Mouse (Mus musculus) yolk sac, embryonic 10.5 days (tissue): ENCODE results near the gene Uhrf1.
"Not testable (repeated sequence)": the region's sequence is repeated elsewhere in the genome, so short reads cannot be mapped to it uniquely, and the experiment has no call there.

ENCODE experiments used
- DNase-seq: peaks from one replicate; pipeline ENCODE4 v3.0.0-alpha.2; 2017; ENCODE audit warnings: low spot score

Uhrf1 gene

DNA sequence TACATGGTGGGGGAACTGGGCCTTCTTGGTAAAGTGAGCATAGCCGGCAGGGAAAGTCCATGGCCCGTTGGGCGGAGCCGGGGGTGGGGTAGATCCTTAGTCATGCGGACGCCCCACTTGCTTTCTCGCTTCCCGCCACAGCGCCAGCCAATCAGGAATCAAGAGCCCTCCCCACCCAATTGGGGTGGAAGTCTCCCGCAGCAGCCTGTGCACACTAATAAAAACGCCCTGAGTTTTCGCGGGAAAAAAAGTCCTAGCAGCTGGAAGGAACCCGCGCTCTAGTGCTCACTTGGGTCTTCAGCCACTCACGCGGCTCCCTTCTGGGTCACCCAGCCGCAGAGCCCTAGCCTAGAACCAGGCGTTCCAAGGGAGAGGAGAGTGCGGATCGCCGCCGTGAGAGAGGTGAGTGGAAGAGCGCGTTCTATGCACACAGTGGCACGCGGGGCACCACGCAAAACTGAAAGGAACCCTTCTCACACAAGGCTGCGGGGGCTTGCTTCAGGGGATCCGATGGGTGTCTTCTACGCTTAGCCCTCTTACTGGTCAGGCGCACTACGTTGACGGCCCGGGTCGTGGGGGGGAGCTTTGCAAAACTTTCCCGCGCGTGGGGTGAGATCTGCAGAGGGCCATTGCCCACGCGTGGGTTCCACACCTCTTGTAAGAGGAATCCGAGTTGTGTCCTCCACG, at the start of gene Uhrf1:
Gene Uhrf1 (plus strand): TSS at position 162 of the 687 bp plus-strand sequence.
- peak; percentile 97 for DNase-seq

DNA sequence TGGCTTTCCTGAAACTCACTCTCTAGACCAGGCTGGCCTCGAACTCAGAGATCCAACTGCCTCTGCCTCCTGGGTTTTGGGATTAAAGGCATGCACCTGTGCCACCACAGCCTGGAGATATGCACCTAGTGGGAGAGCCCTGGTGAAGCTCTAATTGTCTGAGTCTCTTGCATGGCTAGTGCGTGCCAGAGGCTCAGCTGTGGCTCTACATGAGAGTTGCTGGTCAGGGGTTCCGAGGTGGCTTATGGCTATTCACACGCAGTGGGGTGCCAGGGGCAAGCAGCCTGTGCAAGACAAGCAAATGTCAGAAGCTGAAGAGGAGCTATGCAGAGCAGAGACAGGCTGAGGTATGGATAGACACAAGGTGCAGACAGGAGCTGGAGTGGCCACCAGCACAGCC, 48.4 kb upstream of the Uhrf1 start:
- DNase-seq = no peak

DNA sequence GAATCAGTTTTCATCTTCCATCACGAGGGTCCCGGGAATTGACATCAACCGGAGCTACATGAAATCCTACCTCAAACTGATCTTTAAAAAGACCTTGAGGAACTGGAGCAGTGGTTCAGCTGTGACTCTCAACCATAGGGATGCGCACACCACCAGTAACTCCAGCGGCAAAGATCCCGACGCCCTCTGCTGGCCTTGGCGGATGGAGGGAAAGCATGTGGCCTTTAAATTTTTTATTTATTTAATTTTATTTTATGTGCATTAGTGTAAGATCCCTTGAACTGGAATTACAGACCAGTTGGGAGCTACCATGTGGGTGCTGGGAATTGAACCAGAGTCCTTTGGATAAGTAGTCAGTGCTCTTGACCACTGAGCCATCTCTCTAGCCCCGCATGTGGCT, 47.7 kb upstream of the Uhrf1 start:
- no peak for DNase-seq

DNA sequence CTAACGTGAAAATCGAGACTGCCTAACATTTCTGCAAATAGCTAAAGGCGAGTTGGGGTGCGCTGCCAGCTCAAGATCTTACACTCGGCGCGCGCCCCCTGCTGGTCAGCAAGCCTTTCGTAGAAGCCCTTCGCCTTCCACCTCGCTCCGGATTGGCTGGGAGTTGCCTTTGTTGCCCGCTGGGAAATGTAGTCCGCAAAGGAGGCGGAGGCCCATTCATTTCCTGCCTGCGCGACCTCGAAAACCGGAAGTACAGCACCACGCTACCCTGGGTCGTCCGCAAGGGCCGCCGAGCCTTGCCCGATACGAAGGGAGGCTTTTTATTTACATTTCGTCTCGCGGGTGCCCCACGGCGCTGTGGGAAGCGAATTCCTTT, 47.3 kb upstream of the Uhrf1 start:
- DNase-seq = peak; percentile 98

DNA sequence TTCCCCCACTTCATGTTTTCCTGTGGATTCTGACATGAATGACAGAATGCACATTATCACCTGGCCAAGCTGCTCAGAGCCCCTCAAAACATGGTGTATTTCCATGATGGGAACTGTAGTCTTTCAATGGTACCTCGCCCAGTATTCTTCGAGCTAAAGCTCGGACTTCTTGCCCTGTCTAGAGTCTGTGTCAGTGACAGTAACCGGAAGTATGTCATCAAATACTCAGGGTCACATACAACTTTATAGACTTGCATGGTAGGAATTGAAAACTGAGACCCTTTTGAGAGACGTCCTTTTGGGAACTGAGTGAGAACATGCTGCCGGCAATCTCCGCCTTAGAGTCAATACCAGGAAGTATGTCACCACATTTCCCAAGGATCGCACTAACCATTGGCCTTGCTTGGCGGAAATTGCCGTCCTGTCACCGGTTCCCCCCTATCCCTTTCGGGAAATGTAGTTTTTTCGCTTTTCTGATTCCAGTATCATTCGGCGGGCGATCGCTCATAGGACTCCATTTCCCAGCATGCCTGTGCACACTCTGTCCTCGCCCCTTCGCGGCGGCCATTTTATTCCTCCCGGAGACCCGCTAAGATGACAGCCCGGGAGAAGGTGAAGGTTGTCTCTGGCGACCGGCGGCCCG, 46.8 kb upstream of the Uhrf1 start, which contains the start of gene Fem1a:
Gene Fem1a (plus strand): TSS at position 572 of the 643 bp plus-strand sequence.
- DNase-seq = peak; percentile 97

DNA sequence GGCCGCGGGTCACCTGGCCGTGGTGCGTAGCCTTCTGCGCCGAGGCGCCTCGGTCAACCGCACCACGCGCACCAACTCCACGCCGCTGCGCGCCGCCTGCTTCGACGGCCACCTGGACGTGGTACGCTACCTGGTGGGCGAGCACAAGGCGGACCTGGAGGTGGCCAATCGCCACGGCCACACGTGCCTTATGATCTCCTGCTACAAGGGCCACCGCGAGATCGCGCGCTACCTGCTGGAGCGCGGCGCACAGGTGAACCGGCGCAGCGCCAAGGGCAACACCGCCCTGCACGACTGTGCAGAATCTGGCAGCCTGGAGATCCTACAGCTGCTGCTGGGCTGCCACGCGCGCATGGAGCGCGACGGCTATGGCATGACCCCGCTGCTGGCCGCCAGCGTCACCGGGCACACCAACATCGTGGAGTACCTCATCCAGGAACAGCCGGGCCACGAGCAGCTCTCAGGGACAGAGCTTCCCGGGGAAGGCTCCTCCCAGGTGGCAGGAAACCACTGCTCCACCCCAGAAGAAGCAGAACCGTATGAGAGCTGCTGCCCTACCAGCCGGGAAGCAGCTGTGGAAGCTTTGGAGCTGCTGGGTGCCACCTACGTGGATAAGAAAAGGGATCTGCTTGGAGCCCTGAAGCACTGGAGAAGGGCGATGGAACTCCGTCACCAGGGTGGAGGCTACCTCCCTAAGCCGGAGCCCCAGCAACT, 45.8 kb upstream of the Uhrf1 start:
- DNase-seq = no peak

DNA sequence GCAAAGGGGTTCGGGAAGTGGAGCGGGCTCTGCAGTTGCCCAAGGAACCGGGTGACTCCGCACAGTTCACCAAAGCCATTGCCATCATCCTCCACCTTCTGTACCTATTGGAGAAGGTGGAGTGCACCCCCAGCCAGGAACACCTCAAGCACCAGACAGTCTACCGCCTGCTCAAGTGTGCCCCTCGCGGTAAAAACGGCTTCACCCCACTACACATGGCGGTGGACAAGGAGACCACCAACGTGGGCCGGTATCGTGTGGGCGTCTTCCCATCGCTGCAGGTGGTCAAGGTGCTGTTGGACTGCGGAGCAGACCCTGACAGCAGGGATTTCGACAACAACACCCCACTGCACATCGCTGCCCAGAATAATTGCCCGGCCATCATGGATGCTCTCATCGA, 44.9 kb upstream of the Uhrf1 start:
- DNase-seq = not testable (repeated sequence)

DNA sequence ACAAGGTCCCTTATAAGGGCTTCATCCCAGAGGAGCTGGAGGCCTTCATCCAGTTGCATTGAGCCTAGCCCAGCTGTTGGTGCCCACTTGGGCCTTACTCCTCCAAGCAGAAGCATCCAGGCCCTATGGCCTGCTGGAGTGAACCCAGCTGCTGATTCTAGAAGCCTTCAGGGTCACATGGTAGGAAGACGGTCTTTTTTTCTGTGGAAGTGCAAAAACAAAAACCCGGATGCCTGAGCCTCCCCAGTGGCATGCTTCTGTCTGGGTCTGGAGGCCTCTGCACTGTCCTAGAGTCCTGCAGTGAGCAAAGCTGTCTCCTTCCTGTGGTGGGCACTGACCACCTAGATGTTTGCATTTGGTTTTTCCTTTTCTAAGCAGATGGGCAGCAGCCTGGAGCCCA, 44.3 kb upstream of the Uhrf1 start:
- not testable (repeated sequence) for DNase-seq

DNA sequence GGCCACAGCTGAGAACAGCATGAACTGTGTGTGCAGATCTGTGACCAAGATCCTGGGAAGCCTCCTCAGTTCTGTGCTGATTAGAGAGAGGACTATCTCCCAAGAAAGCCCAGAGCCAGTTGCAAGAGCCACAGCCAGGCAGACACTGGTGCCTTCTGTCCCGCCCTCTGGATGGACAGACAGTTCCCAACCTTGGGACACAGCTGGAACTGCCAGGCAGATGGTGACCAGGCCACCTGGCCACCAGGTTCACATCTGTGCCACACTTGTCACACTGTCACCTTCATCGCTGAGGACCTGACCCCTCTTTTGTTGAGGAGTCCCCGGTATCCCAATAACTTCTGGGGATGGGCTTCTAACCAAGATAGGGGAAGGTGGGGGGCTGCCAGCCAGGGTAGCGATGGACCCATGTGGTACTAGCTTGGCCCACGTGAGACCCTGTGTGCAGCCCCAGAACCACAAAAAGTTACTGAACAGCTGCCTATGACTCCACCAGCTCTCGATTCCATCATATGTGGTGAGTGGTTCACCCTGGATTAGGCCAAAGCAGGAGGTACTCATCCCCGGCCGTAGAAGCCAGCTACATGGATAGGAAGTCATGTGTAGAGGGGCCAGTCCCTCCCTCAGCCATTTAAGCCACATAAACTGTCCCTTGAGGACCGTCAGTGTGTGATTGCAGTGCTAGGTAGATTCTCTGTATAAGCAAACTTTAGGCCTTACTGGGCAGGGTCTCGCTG, 43.7 kb upstream of the Uhrf1 start:
- no peak for DNase-seq

DNA sequence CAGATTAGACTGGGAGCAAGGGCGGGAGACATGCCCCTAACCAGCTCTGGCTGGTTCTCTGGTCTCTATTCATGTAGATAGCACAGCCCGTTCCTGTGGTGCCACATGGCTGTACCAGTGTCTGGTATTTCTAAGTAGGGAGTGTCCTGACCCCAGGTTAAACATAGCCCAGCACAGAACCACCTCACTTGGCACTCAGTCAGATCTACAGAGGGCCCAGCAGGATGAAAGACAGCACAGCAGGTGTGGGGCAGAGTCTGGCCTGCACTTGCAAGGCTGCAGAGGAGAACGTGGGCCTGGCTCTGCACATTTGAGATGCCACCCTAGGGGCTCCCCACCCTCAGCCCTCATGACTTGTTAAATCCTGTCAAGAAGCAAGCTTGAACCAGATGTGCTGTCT, 42.0 kb upstream of the Uhrf1 start:
- no peak for DNase-seq

DNA sequence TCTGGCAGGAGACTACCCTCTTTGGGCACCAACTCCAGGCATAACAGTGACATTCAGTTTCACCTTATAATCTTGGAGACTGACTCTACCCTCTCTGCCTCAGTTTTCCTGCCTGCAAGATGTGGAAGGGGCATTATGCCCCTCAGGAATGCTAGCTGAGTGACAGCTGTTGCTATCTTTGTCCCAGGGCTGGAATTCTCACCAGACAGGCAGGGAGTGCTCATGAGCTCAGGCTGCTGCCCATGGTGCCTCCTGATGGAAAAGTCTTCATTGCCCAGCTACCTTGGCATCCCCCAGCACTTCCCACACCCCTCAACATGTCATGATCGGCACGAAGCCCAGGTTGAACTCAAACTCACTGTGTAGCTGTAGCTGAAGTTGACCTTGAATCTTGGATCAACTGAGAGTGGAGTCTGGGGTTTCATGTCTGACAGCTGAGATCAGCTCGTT, 40.5 kb upstream of the Uhrf1 start:
- DNase-seq = no peak

DNA sequence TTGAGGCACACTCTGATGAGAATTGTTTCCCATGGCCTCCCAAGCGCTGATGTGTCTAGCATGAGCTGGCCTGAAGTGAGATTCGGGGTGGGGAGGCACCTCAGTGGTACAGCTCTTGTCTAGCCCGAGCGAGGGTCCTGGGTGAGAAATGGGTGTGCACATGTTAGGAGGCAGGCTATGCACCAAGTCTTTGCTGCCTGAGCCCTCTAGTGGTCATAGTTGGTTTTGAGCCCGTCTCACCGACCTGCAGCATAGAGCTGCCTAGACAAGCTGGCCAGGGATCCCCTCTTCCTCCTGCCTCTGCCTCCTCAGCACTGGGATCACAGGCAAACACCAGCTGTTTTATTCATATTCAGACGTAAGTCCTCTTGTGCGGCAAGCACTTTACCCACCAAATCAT, 39.1 kb upstream of the Uhrf1 start:
- DNase-seq = peak; percentile 73

DNA sequence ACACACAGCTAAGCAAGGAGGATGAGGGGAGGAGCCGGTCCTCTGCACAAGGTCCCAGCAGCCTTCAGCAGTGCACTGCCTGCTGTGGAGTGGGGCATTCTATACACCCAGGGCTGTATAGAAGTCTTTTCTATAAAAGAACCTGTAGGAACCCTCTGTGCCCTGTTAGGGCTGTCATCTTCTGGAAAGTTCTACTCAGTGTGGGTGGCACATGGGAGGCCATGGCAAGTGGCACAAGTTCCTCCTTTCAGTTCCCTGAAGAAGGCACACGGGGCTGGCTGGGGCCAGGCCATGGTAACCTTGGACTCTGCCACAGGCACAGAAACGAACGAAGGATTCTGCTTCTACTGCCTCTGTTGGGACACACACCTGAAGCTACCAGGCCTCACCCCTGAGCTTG, 38.1 kb upstream of the Uhrf1 start:
- no peak for DNase-seq

DNA sequence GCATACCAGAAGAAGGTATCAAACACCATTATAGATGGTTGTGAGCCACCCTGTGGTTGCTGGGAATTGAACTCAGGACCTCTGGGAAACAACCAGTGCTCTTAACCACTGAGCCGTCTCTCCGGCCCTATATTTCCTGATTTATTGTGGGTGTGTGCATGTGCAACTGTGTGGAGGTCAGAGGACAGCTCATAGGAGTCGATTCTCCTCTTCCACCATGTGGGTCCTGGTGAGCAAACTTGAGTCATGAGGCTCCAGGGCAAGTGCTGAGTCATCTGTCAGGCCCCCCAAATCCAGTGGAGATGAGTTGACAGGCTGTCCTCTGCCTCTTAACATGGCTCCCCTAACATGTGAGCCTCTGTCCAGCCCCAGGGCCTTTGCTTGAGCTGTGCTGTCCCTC, 37.3 kb upstream of the Uhrf1 start:
- no peak for DNase-seq

DNA sequence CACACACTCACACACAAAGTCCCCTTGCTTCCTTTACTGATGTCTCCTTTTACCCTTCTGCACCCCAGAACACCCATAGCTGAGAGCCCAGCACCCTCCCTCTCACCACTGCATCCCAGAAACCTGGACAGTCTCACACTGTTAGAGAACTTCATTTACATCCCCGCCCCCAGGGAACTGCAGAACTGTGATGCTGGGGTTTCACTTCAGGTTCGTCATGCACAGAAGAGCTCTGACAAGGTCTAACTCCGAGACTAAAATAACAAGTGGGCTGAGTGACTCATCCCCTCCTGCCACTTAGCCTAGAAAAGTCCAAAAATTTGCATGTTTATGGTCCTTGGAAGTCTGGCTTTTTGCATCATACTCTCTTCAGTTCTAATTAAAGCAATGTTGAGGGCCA, 36.9 kb upstream of the Uhrf1 start:
- no peak for DNase-seq

DNA sequence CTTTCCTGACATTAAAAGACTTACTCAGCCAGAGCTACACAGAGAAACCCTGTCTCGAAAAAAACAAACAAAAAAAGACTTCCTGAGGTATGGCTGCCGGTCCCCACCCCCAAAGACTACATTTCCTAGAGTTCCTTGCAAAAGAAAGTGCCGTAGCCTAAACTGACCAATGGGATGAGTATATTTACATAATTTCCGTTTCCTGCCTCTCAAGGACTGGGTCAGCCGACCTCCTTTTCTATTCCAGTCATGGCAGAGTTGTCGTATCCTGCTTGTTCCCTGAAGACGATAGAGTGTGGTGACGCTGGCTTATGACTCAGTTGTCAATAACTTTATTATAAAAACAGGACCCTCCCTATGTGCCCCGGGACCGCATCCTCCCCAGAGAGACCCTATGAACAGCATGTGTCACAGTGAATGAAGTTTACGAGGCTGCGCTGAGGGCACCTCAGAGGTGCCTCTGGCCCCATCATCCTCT, 33.9 kb upstream of the Uhrf1 start:
- peak; percentile 85 for DNase-seq

DNA sequence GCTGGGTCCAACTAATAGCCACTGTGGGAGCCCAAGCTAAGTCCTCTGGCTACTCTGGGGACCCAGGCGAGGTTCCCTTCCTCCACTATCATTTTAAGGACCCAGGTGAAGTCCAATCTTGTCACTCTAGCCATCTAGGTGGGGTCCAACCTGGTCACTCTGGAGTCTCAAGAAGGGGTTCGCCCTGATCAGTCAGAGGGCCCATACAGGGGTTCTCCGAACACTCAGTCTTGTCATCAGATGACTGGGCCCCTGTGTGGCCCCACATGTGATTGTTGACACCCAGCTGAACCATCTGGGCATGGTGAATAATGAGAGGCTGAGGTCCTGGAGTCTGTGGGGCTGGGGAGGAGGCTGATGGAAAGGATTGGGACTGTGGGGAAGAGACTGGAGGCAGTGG, 33.4 kb upstream of the Uhrf1 start:
- DNase-seq = peak; percentile 8

DNA sequence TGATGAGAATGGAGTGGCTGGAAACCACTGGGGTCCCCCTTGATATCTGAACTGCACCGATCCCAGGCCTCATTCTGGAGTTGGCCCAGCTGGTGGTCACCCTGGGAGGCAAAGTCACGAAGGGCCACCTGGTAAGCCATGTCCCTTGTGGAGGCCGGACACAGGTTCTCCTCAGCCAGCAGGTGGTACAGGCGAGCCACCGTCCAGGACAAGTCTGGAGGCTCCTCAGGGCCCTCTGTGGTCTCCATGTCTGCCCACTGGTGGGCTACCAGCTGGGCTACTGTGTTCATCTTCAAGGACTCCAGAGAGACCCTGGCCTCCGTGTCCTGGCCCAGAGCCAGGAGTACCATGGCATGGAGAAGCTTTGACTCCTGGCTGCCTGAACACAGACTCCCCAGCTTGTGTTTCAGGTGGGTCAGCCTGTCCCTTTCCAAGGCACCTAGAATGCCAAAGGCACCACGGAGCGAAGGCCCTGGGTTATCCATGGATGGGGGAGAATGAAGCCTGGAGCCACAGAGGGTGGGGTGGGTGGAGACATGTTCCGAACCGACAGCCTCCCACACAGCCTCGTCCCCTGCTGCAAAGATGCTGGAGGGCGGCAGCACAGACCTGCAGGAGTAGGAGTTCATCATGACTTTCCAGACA, 31.4 kb upstream of the Uhrf1 start:
- DNase-seq = no peak

DNA sequence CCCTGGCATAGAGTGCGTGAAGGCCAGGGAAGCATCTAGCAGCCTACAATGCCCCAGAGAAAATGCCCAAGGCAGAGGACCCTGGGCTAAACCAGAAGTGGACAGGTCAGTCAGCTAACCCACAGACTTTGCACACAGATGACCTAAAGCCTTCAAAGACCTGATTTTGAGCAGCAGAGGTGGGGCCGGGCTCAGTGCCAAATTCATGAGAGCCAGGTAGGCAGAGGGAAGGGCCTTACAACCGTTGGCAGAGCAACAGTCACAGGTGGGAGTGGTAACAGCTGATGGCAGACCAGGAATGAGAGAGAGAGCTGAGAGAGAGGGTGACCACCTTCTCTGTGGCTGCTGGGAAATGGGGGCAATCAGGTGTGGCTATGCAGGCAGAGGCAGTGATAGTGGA, 30.5 kb upstream of the Uhrf1 start:
- DNase-seq = no peak

DNA sequence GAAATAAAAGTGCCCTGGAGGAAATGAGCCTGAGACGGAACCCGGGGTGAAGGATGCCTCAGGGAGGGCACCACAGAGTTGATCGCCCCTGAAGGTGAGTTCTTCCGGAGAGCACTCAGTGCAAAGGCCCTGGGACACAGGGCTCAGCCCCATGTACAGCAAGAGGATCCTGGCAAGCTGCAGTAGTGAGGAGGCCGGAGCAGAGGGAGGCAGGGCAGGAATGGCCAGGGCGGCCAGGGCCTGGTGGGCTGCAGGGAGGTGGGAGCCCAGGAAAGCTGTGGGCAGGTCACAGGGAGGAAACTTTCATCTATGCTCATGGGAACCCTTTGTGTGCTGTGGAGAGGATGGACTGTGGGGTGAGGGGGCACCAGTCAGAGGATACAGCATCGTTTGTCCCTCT, 29.6 kb upstream of the Uhrf1 start:
- no peak for DNase-seq

DNA sequence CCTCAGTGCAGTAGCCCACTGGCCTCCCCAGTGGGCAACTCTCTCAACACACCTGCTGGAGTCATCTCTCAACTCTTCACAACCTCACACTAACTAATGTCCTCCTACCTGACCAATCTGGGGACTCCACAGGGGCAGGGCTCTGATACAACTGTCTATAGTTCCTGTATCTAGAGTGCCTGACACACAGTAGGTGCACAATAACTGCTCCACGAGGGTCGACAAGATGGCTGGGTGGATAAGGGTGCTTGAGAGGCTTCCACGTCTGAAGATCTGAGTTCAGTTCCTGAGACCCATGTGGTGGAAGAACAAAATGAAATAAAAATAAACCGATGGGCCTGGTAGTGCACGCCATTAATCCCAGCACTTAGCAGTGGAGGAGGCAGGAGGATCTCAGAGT, 29.1 kb upstream of the Uhrf1 start:
- no peak for DNase-seq
